Mouse (Mus musculus) testis, adult 2 months (tissue): Measurements from ENCODE around the gene Tsc22d4.

Experiments used
- CTCF ChIP-seq: fragments of 200-500 bp; IDR thresholded peaks from 2 replicates; pipeline ENCODE4 v1.5.1; 2012; ENCODE audit warnings: low read depth, mild to moderate bottlenecking, inconsistent platforms, low read length, moderate library complexity; ENCODE audit not compliant: control insufficient read depth, insufficient read depth, insufficient replicate concordance
- POLR2A ChIP-seq: fragments of 200-500 bp; IDR thresholded peaks from 2 replicates; pipeline ENCODE4 v1.6.1; 2012; ENCODE audit warnings: low read depth, mild to moderate bottlenecking, inconsistent platforms, low read length, moderate library complexity; ENCODE audit not compliant: control insufficient read depth

- TF ChIP-seq POLR2A: no peak
- no peak for TF ChIP-seq CTCF
Observed at GRCm38 (mm10) chr5:137764609-137765340, 19.2 kb downstream of the Tsc22d4 start.
